ENCODE assay signal across 20 mouse cellular contexts in genomic region chr4:95070407-95070806, GRCm38 (mm10). TPM values are rescaled to one million over a fixed set of nuclear protein-coding genes. Genes with fewer than 3 reads are reported as not detected.
DNase-seq lines count a peak whose midpoint lies in the region; ATAC-seq and TF ChIP-seq lines count a peak whose summit lies in the region.
"Had no signal": no experiment of that assay in that cellular context is flagged by ENCODE, and none has a peak within 500 bp of the region (broad histone marks: within the 10 kb centered on the region; RNA-seq: fewer than 3 reads in every experiment).

No protein-coding gene starts in this region.

- no peaks in the 10 kb centered on the region for H3K36me3 ChIP-seq in heart, adult 2 months (ENCODE audit: control insufficient read depth, insufficient read depth, low read length)
- H3K36me3 ChIP-seq in G1E (replicated peaks) = no peaks in the 10 kb centered on the region
- no peaks in the 10 kb centered on the region for H3K36me3 ChIP-seq in intestine, embryonic 15.5 days
- H3K36me3 ChIP-seq: heart, embryonic 15.5 days had no signal

- H3K9ac ChIP-seq in heart, adult 2 months (ENCODE audit: low read depth, low read length) = no peak overlapping the region
- H3K9ac ChIP-seq in intestine, embryonic 15.5 days = no peak overlapping the region
- H3K9ac ChIP-seq: forebrain, postnatal 0 days; heart, embryonic 15.5 days; hindbrain, embryonic 14.5 days had no signal

- H3K27ac ChIP-seq in heart, adult 2 months = no peak overlapping the region
- H3K27ac ChIP-seq in intestine, embryonic 15.5 days = no peak overlapping the region
- H3K27ac ChIP-seq: heart, embryonic 15.5 days; hindbrain, embryonic 14.5 days had no signal

- peak; percentile 53 for DNase-seq in heart, adult 11 months
- DNase-seq in heart, adult 2 months = no peak
- DNase-seq in G1E (ENCODE audit: low spot score) = no peak
- no peak for DNase-seq in embryo, embryonic 9.5 days (ENCODE audit: extremely low spot score)
- DNase-seq in left cerebral cortex, postnatal 25 days (ENCODE audit: low spot score in 2 of 2) = no peak
- no peak for DNase-seq in left cerebral cortex, adult 8-10 months (ENCODE audit: low spot score in 2 of 2)
- DNase-seq: adrenal gland, postnatal 10 days; B cell, adult 2 months; cerebellum, adult 11-12 months; cerebellum, adult 9-10 months; cerebellum, postnatal 25 days; forebrain, postnatal 0 days; gastrocnemius, postnatal 14 days; heart, postnatal 14 days had no signal

- TF ChIP-seq POLR2A in heart, adult 2 months (IDR thresholded peaks at IDR 0.05; ENCODE audit: insufficient read depth, low read depth, low read length) = no peak

- no peak for TF ChIP-seq EP300 in heart, adult 2 months (IDR thresholded peaks at IDR 0.05; ENCODE audit: insufficient read depth, low read depth, low read length)

- no peaks in the 10 kb centered on the region for H3K79me2 ChIP-seq in heart, adult 2 months (replicated peaks; ENCODE audit: control insufficient read depth, insufficient read depth, low read length)

- WGBS in heart, adult 2 months = 76% methylated on average over 5 of the region's 5 CpGs
- WGBS in intestine, embryonic 15.5 days = 66% methylated on average over 5 of the region's 5 CpGs

- no peaks in the 10 kb centered on the region for H3K9me3 ChIP-seq in G1E (replicated peaks)
- H3K9me3 ChIP-seq in intestine, embryonic 15.5 days = no peaks in the 10 kb centered on the region
- H3K9me3 ChIP-seq: heart, embryonic 15.5 days had no signal

- TF ChIP-seq CTCF in heart, adult 2 months (IDR thresholded peaks at IDR 0.05) = no peak
- TF ChIP-seq CTCF in G1E (IDR thresholded peaks at IDR 0.05; ENCODE audit: low read depth, low read length) = no peak

- intact Hi-C loops in heart, adult 2 months (cut with DNase I) = no loop called here
- intact Hi-C loops in left cerebral cortex, postnatal 25 days (cut with DNase I) = no loop called here

- H3K4me3 ChIP-seq in heart, adult 2 months = no peak overlapping the region
- no peak overlapping the region for H3K4me3 ChIP-seq in G1E (ENCODE audit: low read depth, low read length)
- no peak overlapping the region for H3K4me3 ChIP-seq in intestine, embryonic 15.5 days (replicated peaks)
- H3K4me3 ChIP-seq: heart, embryonic 15.5 days had no signal

- H3K27me3 ChIP-seq in heart, adult 2 months (ENCODE audit: control insufficient read depth, insufficient read depth, low read length) = no peaks in the 10 kb centered on the region
- H3K27me3 ChIP-seq in G1E (ENCODE audit: insufficient read depth, low read length) = peaks cover 27% of the 10 kb centered on the region
- H3K27me3 ChIP-seq in intestine, embryonic 15.5 days (replicated peaks) = no peaks in the 10 kb centered on the region
- H3K27me3 ChIP-seq: heart, embryonic 15.5 days had no signal

- no peaks in the 10 kb centered on the region; the same call in 1 of the 2 replicates for H3K4me1 ChIP-seq in heart, adult 2 months (ENCODE audit: control insufficient read depth, insufficient read depth, low read length)
- peaks cover 14% of the 10 kb centered on the region for H3K4me1 ChIP-seq in G1E (ENCODE audit: insufficient read depth, low read depth, low read length)
- H3K4me1 ChIP-seq in intestine, embryonic 15.5 days (replicated peaks) = peaks cover 3% of the 10 kb centered on the region; the same call in 1 of the 2 replicates
- H3K4me1 ChIP-seq: heart, embryonic 15.5 days had no signal

- H3K4me2 ChIP-seq in intestine, embryonic 15.5 days (replicated peaks) = no peak overlapping the region
- H3K4me2 ChIP-seq: heart, embryonic 15.5 days; hindbrain, embryonic 14.5 days had no signal

- ATAC-seq in G1E (ENCODE audit: extremely low read depth, insufficient number of reproducible peaks, low FRiP score, poor library complexity, severe bottlenecking) = peak; percentile 68
- ATAC-seq in intestine, embryonic 15.5 days = 0 out of 2 replicates have a peak, but pooled peaks have one; percentile 31
- ATAC-seq in megakaryocyte-erythroid progenitor cell, adult 5-6 weeks (replicated peaks; ENCODE audit: low FRiP score, low TSS enrichment, poor library complexity, severe bottlenecking) = 0 out of 2 replicates have a peak, but pooled peaks have one; percentile 36
- ATAC-seq: CD4-positive, CD25-positive, alpha-beta regulatory T cell, adult 4 months; forebrain, postnatal 0 days had no signal

RNA-seq across cellular contexts. Expression of gene Jun, which starts 18.4 kb away (rescaled TPM):
- total RNA-seq in heart, adult 2 months (2021) = 10 to 100 TPM; 42.4 to 54.1 TPM
- 24.0 and 28.0 TPM in 2 replicates for polyA plus RNA-seq in heart, adult 2 months (2012; rRNA removed)
- total RNA-seq in G1E (2014; fragmentation: Nextera tagmentation) (1.1 and 1.7 TPM in 2 replicates), G1E (2017) (2.3 and 2.9 TPM in 2 replicates)
- 2.2 and 2.3 TPM in 2 replicates for polyA plus RNA-seq in G1E (2012)
- 83.6 and 88.6 TPM in 2 replicates for polyA plus RNA-seq in intestine, embryonic 15.5 days (2015; fragmentation: Nextera tagmentation; extraction: Ambion mirVana)
- total RNA-seq in megakaryocyte-erythroid progenitor cell, adult 5-6 weeks (2014; fragmentation: Nextera tagmentation) = 14.9 and 15.6 TPM in 2 replicates
- 167 and 256 TPM in 2 replicates for total RNA-seq in megakaryocyte-erythroid progenitor cell, adult 5-6 weeks (2017)
- 10 to 100 TPM; 47.0 to 61.4 TPM for total RNA-seq in left cerebral cortex, postnatal 25 days (2021)
- 10 to 100 TPM; 34.5 to 49.9 (median 40.0) TPM for total RNA-seq in left cerebral cortex, adult 8-10 months (2022)
- total RNA-seq: MEL had no signal

Comparison
In these comparisons a context has a peak if more than half of its experiments do, and no peak if none do; other contexts are left out.
1. RNA of gene Jun, which starts 18.4 kb away (total RNA-seq): 14.9 to 256 TPM in megakaryocyte-erythroid progenitor cell, adult 5-6 weeks, 47.0 to 61.4 TPM in left cerebral cortex, postnatal 25 days, 42.4 to 54.1 TPM in heart, adult 2 months and 34.5 to 49.9 TPM in left cerebral cortex, adult 8-10 months; 1.1 to 2.9 TPM in G1E; every median in the first group is over 4 times any median in the second.
2. Peak in every context shown above with its lines, with median percentiles within 50 percentile points of each other: ATAC-seq.